In genomic region chr2:75702588-75702976, GRCm38 (mm10) we compare ENCODE assay signal across 7 mouse cellular contexts. TPM values are rescaled to one million over a fixed set of nuclear protein-coding genes. Genes with fewer than 3 reads are reported as not detected.
DNase-seq lines count a peak whose midpoint lies in the region; ATAC-seq and TF ChIP-seq lines count a peak whose summit lies in the region.

No protein-coding gene starts in this region.

- peaks cover 62% of the 10 kb centered on the region for H3K79me3 ChIP-seq in C2C12 (ENCODE audit: low read depth)

- H3K79me2 ChIP-seq in C2C12 (ENCODE audit: control insufficient read depth, insufficient read depth): peaks cover 67% of the 10 kb centered on the region

- H3K27me3 ChIP-seq in C2C12 (ENCODE audit: control insufficient read depth, insufficient read depth, insufficient read length): no peaks in the 10 kb centered on the region
- 0 out of 2 replicates have a peak, but pooled peaks cover 2% of the 10 kb centered on the region for H3K27me3 ChIP-seq in forebrain, embryonic 16.5 days (replicated peaks; ENCODE audit: control insufficient read depth, insufficient read depth, low read length)
- no peaks in the 10 kb centered on the region for H3K27me3 ChIP-seq in liver, embryonic 12.5 days (replicated peaks)

- H3K27ac ChIP-seq in forebrain, embryonic 16.5 days (ENCODE audit: low read length): no peak overlapping the region
- peak overlapping the region; percentile 99 for H3K27ac ChIP-seq in liver, embryonic 12.5 days

- no peak for ATAC-seq in forebrain, embryonic 16.5 days
- ATAC-seq in liver, embryonic 12.5 days: no peak

- no peak overlapping the region for H3ac ChIP-seq in C2C12 (ENCODE audit: control insufficient read depth, insufficient read length, low read depth)

- H3K4me1 ChIP-seq in forebrain, embryonic 16.5 days (replicated peaks; ENCODE audit: control insufficient read depth, insufficient read depth, low read length): peaks cover 18% of the 10 kb centered on the region
- peaks cover 76% of the 10 kb centered on the region for H3K4me1 ChIP-seq in liver, embryonic 12.5 days

- peaks cover 38% of the 10 kb centered on the region for H3K36me3 ChIP-seq in C2C12 (ENCODE audit: control insufficient read depth, insufficient read depth)
- no peaks in the 10 kb centered on the region for H3K36me3 ChIP-seq in forebrain, embryonic 16.5 days (ENCODE audit: control insufficient read depth, insufficient read depth)
- H3K36me3 ChIP-seq in liver, embryonic 12.5 days: peaks cover 26% of the 10 kb centered on the region

- 25% methylated on average over 5 of the region's 5 CpGs for WGBS in forebrain, embryonic 16.5 days
- 20% methylated on average over 5 of the region's 5 CpGs for WGBS in liver, embryonic 12.5 days (ENCODE audit: insufficient replicate concordance)

- no peak for TF ChIP-seq CTCF in C2C12 (IDR thresholded peaks at IDR 0.05; ENCODE audit: control insufficient read depth, insufficient read depth, insufficient read length)

- H3K4me2 ChIP-seq in forebrain, embryonic 16.5 days (ENCODE audit: low read length): peak overlapping the region; percentile 74
- H3K4me2 ChIP-seq in liver, embryonic 12.5 days: peak overlapping the region; percentile 71

- peak; percentile 87 for DNase-seq in 3T3-L1 (ENCODE audit: low read depth, low spot score)
- no peak for DNase-seq in B cell, adult 2 months
- no peak for DNase-seq in gastrocnemius, postnatal 25 days
- no peak for DNase-seq in cerebellum, postnatal 36 days

- no peak overlapping the region for H3K9ac ChIP-seq in forebrain, embryonic 16.5 days (replicated peaks; ENCODE audit: low read depth, low read length)
- H3K9ac ChIP-seq in liver, embryonic 12.5 days: peak overlapping the region; percentile 96

- peak overlapping the region; percentile 93 for H3K4me3 ChIP-seq in C2C12 (ENCODE audit: insufficient read depth, poor library complexity, severe bottlenecking)
- H3K4me3 ChIP-seq in forebrain, embryonic 16.5 days (replicated peaks; ENCODE audit: low read length): peak overlapping the region; percentile 57
- H3K4me3 ChIP-seq in liver, embryonic 12.5 days: peak overlapping the region; percentile 80

- H3K9me3 ChIP-seq in forebrain, embryonic 16.5 days (ENCODE audit: control insufficient read depth, low read length): no peaks in the 10 kb centered on the region
- H3K9me3 ChIP-seq in liver, embryonic 12.5 days (replicated peaks): no peaks in the 10 kb centered on the region

TF ChIP-seq in C2C12, 6 proteins besides CTCF, POLR2A, EP300 and RAD21:
- no peak for TF ChIP-seq CEBPB (IDR thresholded peaks at IDR 0.05; ENCODE audit: low read depth)
- no peak for TF ChIP-seq MYOD1 (IDR thresholded peaks at IDR 0.05; ENCODE audit: control insufficient read depth, insufficient read length, low read depth)
- no peak for TF ChIP-seq MYOG (IDR thresholded peaks at IDR 0.05; ENCODE audit: control insufficient read depth, extremely low read depth, insufficient read length)
- no peak for TF ChIP-seq FOSL1 (IDR thresholded peaks at IDR 0.05; ENCODE audit: insufficient read depth, low read length, poor library complexity, severe bottlenecking)
- no peak for TF ChIP-seq MAX (IDR thresholded peaks at IDR 0.05)
- TF ChIP-seq USF1 (IDR thresholded peaks at IDR 0.05; ENCODE audit: low read depth): no peak

RNA-seq across cellular contexts. Expression of gene Nfe2l2, which starts 1.9 kb away (rescaled TPM):
- 48.4 TPM for polyA plus RNA-seq in C2C12 (2012; fragmentation: generic; extraction: Trizol)
- 12.7 and 16.1 TPM in 2 replicates for polyA plus RNA-seq in forebrain, embryonic 16.5 days (2015; fragmentation: Nextera tagmentation; extraction: Ambion mirVana)
- 51.9 and 53.1 TPM in 2 replicates for polyA plus RNA-seq in liver, embryonic 12.5 days (2016; fragmentation: Nextera tagmentation; extraction: Ambion mirVana)
- 10 to 100 TPM; 27.6 to 29.6 TPM for total RNA-seq in gastrocnemius, postnatal 25 days (2021)

RNA-seq across cellular contexts. Expression of gene Hnrnpa3, which starts 43.5 kb away (rescaled TPM):
- polyA plus RNA-seq in C2C12 (2012; fragmentation: generic; extraction: Trizol): 341 TPM
- polyA plus RNA-seq in forebrain, embryonic 16.5 days (2015; fragmentation: Nextera tagmentation; extraction: Ambion mirVana): 266 TPM in 2 replicates
- polyA plus RNA-seq in liver, embryonic 12.5 days (2016; fragmentation: Nextera tagmentation; extraction: Ambion mirVana): 199 and 204 TPM in 2 replicates
- 100 to 1,000 TPM; 108 to 125 TPM for total RNA-seq in gastrocnemius, postnatal 25 days (2021)
